Mouse (Mus musculus) bone marrow macrophage, adult 2 months (primary cell): Measurements from ENCODE around the gene Med6.

Source experiments
- CTCF ChIP-seq: IDR thresholded peaks from 2 replicates; pipeline ENCODE4 v1.5.1; 2012; ENCODE audit warnings: low read depth, mild to moderate bottlenecking, low read length, moderate library complexity
- POLR2A ChIP-seq: IDR thresholded peaks from 2 replicates; pipeline ENCODE4 v1.6.1; 2012; ENCODE audit warnings: mild to moderate bottlenecking, low read depth, low read length, borderline replicate concordance

DNA sequence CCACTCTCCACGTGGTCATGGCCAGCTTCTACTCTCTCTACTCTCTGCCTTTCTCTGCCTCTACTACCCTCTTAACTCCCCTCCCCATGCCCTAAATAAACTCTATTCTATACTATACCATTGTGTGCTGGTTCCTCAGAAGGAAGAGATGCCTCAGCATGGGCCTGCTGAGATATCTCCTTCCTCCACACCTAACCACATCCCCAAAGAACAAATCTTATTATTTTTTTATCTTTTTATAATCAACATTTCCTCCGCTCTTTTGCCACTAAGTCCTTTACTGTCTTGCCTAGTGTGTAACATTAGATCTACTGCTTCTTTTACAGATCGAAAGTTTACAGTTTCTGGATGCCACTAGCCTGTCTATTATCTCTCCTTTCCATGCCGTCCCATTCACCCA, 47.6 kb downstream of the Med6 start:
- TF ChIP-seq POLR2A (no peak), CTCF (no peak)
